Mouse (Mus musculus) cortical plate, adult 2 months (tissue): ENCODE measurements around the gene Gfpt1. TPM values are rescaled to one million over a fixed set of nuclear protein-coding genes. Genes with fewer than 3 reads are reported as not detected.
A peak's percentile ranks its signal among the peaks of the same experiment; 100 is the strongest.

Experiments
- H3K27ac ChIP-seq: fragments of 200-500 bp; 2 replicates; pipeline ENCODE4 v1.5.1; 2012; ENCODE audit warnings: low read length, control low read depth, inconsistent platforms; ENCODE audit not compliant: insufficient read depth
- H3K4me1 ChIP-seq: fragments of 200-500 bp; 2 replicates; pipeline ENCODE4 v1.6.1; 2011; ENCODE audit warnings: low read length; ENCODE audit not compliant: control insufficient read depth, insufficient read depth
- H3K4me3 ChIP-seq: fragments of 200-500 bp; 2 replicates; pipeline ENCODE4 v1.5.1; 2011; ENCODE audit warnings: mild to moderate bottlenecking, low read length, control low read depth; ENCODE audit not compliant: insufficient read depth
- CTCF ChIP-seq: fragments of 200-500 bp; IDR thresholded peaks from 2 replicates; pipeline ENCODE4 v1.5.1; 2011; ENCODE audit warnings: mild to moderate bottlenecking, control low read depth, low read length; ENCODE audit not compliant: insufficient read depth; ENCODE audit errors: extremely low read depth
- POLR2A ChIP-seq: fragments of 200-500 bp; IDR thresholded peaks from 2 replicates; pipeline ENCODE4 v1.6.1; 2011; ENCODE audit warnings: mild to moderate bottlenecking, low read length, control low read depth; ENCODE audit not compliant: insufficient read depth; ENCODE audit errors: extremely low read depth
- polyA plus RNA-seq: library from polyadenylated mRNA; depleted of rRNA; stranded (reverse); fragments of >200 nt; gene quantifications from 2 replicates; pipeline ENCODE4 v1.2.3, GENCODE M21; 2012

The Gfpt1 gene
- polyA plus RNA-seq, 1 experiment, result 25.4 TPM

DNA sequence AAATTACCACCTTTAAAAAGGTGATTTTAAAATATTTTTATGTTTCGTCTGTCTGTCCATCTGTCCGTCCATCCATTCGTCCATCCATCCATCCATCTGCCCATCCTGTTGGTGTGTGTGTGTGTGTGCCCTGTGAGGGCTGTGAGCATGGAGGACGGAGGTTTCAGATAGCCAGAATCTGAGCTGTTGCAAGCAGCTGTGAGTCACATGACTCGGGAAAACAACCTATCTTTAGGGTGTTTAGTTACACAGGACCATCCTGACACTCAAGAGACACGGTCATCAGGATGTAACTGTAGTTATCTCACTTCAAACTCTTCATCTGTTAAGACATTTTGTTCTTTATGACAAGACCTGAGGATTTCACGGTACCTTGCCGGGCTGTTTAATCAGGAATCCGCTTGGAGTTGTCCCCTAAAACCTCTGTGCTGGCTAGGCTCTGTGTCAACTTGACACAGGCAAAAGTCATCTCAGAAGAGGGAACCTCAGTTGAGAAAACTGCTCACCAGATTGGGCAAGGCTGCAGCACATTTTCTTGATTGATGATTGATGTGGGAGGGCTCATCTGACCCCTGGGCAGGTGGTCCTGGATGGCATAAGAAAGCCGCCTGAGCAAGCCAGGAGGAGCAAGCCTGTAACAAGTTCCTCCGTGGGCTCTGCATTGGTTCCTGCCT is 61.6 kb downstream of the Gfpt1 start, which contains the start of gene D6Ertd527e:
D6Ertd527e (plus strand) TSS at position 624 of the 674 bp plus-strand sequence.
- Histone ChIP-seq H3K4me1 (no peaks in the 10 kb centered on the region), H3K4me3 (no peak within 1 kb of the TSS), H3K27ac (no peak within 1 kb of the TSS)
- TF ChIP-seq POLR2A (no peak), CTCF (no peak)

DNA sequence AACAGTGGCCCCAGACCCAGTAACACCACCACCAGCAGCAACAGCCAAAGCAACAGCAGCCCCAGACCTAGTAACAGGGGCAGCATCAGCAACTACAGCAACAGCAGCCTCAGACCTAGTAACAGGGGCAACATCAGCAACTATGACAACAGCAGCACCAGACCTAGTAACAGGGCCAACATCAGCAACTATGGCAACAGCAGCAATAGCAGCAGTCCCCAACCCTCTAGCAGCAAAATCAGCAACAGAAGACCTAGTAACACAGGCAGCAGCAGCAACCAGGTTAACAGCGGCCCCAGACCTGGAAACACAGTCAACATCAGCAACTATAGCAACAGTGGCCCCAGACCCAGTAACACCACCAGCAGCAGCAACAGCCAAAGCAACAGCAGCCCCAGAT is 68.8 kb downstream of the Gfpt1 start:
- Histone ChIP-seq H3K27ac (no peak overlapping the region), H3K4me1 (no peaks in the 10 kb centered on the region), H3K4me3 (no peak overlapping the region)
- TF ChIP-seq POLR2A, result no peak
- TF ChIP-seq CTCF, result no peak

DNA sequence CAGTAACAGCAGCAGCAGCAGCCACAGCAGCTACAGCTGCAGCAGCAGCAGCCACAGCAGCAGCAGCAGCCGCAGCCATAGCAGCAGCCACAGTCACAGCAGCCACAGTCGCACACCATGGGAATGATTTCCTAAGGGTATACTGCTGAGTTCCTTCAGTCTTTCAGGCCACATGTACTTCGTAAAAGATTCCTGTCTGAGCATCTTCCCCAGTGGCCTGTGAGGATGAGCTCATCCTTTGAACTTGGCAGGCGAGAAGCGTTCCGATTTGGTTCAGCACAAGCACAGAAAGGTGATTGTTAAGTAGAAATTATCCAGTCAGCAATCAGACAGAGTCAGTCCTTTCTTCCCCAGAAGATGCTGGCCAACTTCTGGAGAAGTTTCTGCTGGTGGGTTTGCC is 69.5 kb downstream of the Gfpt1 start:
- Histone ChIP-seq H3K27ac (no peak overlapping the region), H3K4me3 (no peak overlapping the region), H3K4me1 (no peaks in the 10 kb centered on the region)
- TF ChIP-seq CTCF, result no peak
- TF ChIP-seq POLR2A, result no peak

DNA sequence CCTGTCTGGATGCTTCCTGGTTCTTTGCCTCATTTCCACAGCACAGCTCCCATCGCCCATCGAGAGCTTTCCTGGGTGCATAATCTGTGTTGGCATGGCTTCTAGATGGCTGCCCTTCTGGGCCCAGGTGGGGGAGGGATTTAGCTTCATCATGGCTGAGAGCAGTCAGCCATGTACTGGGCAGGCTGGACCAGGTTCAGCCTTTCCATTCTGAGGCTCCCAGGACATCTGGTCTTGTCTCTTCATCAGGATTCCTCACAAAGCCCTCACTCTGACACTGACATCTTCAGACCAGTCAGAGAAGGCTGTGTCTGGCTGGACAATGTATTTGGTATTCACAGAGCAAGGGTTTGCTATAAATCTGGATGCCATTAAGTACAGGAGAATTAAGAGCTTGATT is 73.3 kb downstream of the Gfpt1 start:
- Histone ChIP-seq H3K27ac (no peak overlapping the region), H3K4me1 (no peaks in the 10 kb centered on the region), H3K4me3 (no peak overlapping the region)
- TF ChIP-seq CTCF (no peak), POLR2A (no peak)

DNA sequence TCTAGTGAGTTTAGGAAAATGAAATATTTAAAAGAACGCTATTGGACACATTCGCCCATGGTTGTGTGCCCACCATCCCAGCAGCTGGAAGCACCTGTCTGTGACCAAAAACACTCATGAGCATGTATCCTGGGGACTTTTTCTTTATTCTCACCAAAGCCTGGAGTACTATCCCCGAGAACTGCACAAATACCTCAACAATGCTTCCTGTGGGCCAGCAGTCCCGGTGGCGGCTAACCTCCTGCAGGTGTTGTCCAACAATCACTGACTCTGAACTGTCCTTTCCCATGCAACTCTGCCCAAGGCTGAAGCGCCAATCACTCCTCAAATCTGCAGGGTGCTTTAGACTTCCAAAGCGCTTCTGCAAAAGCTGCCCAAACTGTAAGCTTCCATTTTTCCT is 74.0 kb downstream of the Gfpt1 start:
- no peak for TF ChIP-seq POLR2A
- TF ChIP-seq CTCF, result no peak

DNA sequence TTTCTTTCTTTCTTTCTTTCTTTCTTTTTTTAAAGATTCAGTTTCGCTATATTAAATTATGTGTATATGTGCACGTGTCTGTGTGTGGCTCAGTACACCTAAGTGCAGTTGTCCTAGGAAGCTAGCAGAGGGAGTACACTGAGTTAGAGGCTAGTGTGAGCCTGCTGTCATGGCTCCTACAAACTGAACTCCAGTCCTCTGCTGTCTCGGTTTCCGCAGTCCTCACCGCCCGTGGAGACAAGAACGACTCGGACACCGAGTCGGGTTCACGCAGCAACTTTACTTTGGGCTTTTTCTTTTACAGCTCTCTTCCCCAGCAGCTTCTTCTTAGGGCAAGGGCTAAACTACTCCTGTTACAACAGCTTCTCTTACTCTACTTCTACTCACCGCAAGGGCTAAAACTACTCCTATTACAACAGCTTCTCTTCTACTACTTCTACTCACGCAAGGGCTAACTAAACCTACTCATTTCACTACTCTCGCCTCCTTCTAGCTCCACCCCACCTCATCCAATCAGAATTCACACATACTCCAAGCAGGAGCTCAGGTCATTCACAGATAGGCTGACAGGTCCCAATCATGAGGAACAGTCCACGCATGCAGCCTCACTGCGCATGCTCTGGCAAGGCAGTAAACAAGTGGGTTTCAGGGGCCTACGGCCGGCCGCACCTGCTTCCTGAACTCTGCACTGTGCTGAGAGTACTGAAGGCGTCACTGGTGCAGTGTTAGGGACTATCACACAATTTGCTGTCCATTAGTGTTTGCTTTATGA is 76.6 kb downstream of the Gfpt1 start:
- Histone ChIP-seq H3K27ac (no peak overlapping the region), H3K4me3 (no peak overlapping the region), H3K4me1 (no peaks in the 10 kb centered on the region)
- TF ChIP-seq POLR2A (no peak), CTCF (no peak)

More for the DNA sequence above, 74.0 kb downstream of the Gfpt1 start:
- no peak overlapping the region for H3K27ac ChIP-seq
- H3K4me1 ChIP-seq, result no peaks in the 10 kb centered on the region
- H3K4me3 ChIP-seq, result no peak overlapping the region

DNA sequence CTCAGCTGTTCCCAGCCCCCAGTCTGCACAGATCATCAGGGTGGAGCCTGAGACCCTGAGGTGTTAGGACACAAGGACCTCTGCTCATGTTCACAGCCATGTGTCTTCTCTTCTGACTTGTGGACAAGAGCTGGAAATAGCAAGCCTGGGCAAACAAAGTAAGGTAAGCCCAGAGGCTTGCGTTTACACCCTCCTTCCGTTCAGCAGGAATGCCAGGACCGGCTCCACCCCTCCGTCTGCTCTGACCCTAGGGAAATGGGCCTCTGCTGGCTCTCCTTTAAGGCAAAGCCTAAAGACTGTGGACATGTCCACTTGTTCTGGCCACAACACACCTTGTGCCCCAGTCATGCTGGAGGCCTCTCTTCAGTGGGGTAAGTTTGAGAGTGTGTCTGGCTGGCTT is 77.3 kb downstream of the Gfpt1 start:
- Histone ChIP-seq H3K4me3 (no peak overlapping the region), H3K27ac (no peak overlapping the region), H3K4me1 (no peaks in the 10 kb centered on the region)
- no peak for TF ChIP-seq POLR2A
- no peak for TF ChIP-seq CTCF

DNA sequence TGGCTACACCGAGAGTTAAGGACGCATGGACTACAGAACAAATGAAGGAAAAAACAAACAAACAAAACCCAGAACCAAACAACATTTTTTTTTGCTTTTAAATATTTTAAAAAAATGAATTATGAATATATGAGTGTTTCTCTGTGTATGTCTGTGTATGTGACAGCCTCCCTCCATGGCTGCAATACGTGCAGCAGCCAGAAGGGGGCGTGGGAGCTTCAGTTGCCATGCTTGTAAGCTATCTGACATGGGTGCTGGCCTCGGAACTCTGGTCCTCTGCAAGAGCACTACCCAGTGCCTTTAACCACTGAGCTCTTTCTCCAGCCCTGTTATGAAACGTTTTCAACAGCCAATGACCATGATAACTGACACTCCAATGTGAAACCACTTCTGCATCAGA is 78.0 kb downstream of the Gfpt1 start:
- Histone ChIP-seq H3K4me3 (no peak overlapping the region), H3K27ac (no peak overlapping the region)
- no peak for TF ChIP-seq POLR2A
- 0 out of 2 replicates have a peak, but pooled peaks have one; percentile 17 for TF ChIP-seq CTCF

DNA sequence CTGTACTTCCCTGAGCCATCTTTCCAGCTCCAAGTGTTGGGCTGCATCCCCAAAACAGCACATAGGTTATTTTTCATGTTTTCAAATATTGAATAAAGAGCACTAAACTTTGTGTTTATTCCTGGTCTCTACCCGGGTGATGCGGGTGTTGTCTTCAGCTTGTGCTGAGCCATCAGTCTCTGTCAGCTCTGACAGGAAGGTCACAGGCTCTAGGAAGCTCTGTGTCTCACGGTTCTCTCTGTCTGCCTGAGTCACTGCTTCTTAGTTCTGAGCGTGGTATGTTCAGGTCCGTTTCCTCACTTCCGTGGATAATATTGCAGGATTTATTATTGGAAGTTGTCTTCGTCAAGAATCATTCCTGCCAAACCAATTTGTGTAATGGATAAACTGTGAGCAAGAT is 79.3 kb downstream of the Gfpt1 start:
- no peak overlapping the region for H3K4me3 ChIP-seq
- no peaks in the 10 kb centered on the region for H3K4me1 ChIP-seq
- TF ChIP-seq POLR2A (no peak), CTCF (no peak)
- no peak overlapping the region for H3K27ac ChIP-seq

More for the DNA sequence above, 78.0 kb downstream of the Gfpt1 start:
- H3K4me1 ChIP-seq, result no peaks in the 10 kb centered on the region

DNA sequence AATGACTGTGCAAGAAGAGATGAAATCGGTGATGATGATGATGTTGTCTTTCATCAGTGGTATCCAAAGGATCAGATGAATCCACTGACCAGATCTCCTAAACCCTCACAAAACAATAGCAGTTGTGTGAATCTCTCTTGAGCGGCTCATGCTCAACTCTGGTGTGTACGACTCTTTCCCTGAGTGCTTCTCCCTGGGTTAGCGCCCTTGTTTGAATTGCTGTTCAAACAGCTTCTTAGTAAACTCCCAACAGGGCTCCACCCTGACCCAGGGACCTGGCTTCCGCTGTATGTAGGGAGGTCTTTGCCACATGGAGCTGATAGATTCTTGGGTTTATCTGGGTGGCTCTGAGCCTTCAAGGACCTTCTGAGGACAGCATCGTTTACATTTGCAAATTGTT is 80.8 kb downstream of the Gfpt1 start:
- H3K4me3 ChIP-seq, result no peak overlapping the region
- H3K27ac ChIP-seq, result no peak overlapping the region
- TF ChIP-seq POLR2A (no peak), CTCF (no peak)
- H3K4me1 ChIP-seq, result no peaks in the 10 kb centered on the region
